Mouse (Mus musculus): ENCODE measurements around the gene Farp2.

Gene Farp2

DNA sequence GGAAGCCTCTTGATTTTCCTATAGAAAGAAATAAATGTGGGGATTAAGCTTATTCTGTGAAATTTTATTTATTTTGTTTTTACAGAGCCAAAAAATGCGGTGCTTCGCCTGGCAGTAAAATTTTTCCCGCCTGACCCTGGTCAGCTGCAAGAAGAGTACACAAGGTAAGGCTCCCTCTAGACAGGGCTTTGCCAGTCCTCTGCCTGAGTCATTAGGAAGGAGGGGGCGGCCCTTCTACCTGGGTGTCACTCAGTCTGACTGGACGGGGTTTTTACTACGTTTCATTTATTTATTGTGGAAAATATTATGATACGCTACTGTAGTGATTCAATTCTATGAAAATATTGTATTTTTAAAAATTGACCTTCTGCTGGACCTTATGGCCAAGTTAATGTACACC lies 51.3 kb downstream of the Farp2 start:
- DNase-seq (ENCODE audit: low spot score in 2 of 2): no peak

DNA sequence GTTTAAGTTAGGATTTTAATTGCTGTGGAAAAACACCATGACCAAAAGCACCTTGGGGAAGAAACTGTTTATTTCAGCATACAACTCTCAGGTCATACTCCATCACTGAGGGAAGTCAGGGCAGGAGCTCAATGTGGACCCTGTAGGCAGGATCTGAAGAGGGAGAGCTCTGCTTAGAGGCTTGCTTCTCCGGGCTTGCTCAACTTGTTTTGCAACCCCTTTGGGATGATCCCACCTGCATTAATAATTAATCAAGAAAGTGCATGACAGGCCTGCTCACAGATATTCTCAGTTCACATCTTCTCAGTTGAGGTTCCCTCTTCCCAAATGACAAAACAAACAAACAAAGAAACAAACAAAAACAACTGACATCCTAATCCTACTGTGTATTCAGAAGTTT lies 51.8 kb downstream of the Farp2 start:
- no peak for DNase-seq (ENCODE audit: low spot score in 2 of 2)

DNA sequence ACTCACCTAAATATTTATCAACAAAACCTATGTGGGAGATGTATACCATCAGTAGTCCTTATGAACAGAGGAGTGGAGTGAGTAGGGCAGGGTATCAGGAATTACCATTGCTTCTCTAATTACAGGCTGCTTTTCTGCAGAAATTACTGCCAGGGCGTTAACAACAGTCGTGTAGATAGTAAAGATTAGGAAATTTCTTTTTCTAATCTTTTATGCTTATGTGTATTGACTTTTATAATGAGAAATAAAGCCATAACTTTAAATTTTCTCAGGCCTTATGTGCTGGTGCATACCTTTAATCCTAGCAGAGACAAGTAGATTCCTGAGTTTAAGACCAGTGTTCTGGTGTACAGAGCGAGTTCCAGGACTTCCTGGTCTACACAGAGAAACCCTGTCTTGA lies 52.9 kb downstream of the Farp2 start:
- DNase-seq (ENCODE audit: low spot score in 2 of 2): no peak

DNA sequence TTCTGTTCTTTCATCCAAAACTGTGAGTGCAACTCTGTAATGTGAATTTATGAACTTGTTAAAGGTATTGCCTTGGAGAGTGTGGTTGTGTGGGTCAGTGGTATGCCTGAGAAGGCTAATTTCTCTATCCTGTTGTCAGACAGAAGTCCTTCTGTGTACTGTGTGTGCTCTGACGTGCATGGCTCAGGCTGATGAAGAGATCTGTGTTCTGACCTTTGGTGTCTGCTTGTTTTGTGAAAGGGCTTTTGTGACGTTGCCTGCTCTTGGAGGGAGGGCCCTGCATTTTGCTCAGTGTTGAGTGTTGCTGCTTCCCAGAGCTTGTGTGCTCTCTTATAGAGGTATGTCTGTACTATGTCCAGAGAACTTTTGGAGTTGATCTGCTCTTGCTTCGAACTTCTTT lies 55.1 kb downstream of the Farp2 start:
- DNase-seq (ENCODE audit: low spot score in 2 of 2): no peak

GRCm38 (mm10) chr1:93567717-93568497 lies 56.0 kb downstream of the Farp2 start:
- no peak for DNase-seq (ENCODE audit: low spot score in 2 of 2)

GRCm38 (mm10) chr1:93577066-93577465 lies 65.2 kb downstream of the Farp2 start:
- DNase-seq (ENCODE audit: low spot score in 2 of 2): no peak

GRCm38 (mm10) chr1:93577861-93578260 lies 66.0 kb downstream of the Farp2 start:
- no peak for DNase-seq (ENCODE audit: low spot score in 2 of 2)

DNA sequence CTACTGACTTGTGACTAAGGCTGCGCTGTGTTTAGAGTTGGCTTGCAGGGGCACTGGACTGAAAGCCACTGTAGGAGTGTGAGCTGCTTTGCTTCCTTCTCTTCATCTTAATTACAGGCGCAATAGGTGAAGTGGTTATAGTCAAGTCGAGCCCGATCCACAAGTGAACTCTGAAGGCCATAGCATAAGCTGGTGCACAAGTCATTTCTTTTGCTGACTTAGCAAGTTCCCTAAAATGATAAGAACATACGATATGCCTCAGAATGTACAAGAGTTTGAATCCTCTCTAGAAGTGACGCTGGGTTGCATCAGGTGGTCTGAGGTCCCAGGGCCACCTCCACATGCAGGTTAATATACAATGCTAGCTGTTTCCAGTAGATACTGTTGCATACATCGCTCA lies 69.7 kb downstream of the Farp2 start:
- no peak for DNase-seq (ENCODE audit: low spot score in 2 of 2)

DNA sequence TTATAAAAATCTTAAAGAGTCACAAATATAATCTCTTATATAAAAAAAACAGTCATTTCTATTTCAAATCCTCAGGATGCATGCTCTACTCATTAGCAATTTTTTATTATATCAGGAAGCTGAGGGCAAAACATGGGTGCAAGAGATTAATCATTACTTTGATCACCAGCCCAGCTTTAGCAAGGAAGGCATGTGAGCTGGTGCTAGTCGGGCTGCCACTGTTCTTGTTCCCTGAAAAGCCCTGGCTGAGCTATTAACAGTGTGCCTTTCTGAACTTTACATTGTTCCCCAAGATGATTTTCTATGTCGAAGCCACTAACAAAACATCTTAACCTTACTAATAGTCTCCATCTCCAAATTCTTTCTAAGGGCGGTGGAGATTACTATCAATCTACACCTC lies 76.5 kb downstream of the Farp2 start:
- no peak for DNase-seq (ENCODE audit: low spot score in 2 of 2)

DNA sequence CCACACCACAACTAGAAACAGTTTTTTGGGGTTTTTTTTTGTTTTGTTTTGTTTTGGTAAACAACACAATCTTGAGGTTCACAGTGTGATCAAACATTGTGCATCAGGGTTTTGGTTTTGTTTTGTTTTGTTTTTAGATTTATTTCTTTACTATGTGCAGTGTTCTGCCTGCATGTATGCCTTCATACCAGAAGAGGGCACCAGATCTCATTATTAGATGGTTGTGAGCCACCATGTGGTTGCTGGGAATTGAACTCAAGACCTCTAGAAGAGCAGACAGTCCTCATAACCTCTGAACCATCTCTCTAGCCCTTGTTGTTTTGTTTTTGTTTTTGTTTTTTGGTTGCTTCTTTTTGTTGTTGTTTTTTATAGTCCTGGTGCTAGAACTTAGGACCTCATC lies 82.1 kb downstream of the Farp2 start:
- no peak for DNase-seq (ENCODE audit: low spot score in 2 of 2)

GRCm38 (mm10) chr1:93595916-93596315 lies 84.0 kb downstream of the Farp2 start:
- no peak for DNase-seq (ENCODE audit: low spot score in 2 of 2)

GRCm38 (mm10) chr1:93602911-93603310 lies 91.0 kb downstream of the Farp2 start:
- DNase-seq (ENCODE audit: low spot score in 2 of 2): no peak

DNA sequence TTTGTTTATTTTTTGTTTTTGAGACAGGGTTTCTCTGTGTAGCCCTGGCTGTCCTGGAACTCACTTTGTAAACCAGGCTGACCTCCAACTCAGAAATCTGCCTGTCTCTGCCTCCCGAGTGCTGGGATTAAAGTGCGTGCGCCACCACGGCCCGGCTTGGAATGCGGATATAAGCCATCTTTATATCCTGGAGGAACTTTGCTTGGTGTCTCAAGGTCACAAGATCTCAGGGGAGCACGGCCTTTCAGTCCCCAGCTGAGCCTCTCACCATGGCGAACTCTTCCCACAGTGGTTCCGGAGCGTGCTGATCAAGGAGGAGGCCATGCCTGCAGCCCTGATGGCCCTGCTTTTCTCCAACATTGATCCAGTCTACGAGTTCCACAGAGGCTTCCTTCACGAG lies 92.0 kb downstream of the Farp2 start:
- no peak for DNase-seq (ENCODE audit: low spot score in 2 of 2)

- DNase-seq (ENCODE audit: low spot score in 2 of 2): no peak
These were observed 95.5 kb downstream of the Farp2 start for GRCm38 (mm10) chr1:93607090-93608083.

GRCm38 (mm10) chr1:93608696-93609245 lies 96.9 kb downstream of the Farp2 start:
- no peak for DNase-seq (ENCODE audit: low spot score in 2 of 2)

DNA sequence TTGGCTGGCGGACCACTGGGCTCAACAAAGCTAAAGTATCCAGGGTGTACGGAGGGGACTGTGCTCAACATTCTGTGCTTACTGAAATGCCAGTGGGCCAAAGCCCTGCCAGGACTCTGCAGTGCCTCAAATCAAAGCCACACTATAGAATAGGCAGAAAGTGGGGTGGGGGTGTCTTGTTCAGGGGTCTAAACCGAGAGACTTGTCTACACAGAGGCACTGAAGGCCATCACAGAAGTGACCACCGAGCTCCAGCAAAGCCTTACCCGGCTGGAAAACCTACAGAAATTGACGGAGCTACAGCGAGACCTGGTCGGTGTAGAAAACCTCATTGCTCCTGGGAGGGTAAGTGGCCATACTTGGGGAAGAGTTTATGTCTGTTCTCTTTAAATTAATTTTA lies 97.9 kb downstream of the Farp2 start:
- DNase-seq (ENCODE audit: low spot score in 2 of 2): no peak

DNA sequence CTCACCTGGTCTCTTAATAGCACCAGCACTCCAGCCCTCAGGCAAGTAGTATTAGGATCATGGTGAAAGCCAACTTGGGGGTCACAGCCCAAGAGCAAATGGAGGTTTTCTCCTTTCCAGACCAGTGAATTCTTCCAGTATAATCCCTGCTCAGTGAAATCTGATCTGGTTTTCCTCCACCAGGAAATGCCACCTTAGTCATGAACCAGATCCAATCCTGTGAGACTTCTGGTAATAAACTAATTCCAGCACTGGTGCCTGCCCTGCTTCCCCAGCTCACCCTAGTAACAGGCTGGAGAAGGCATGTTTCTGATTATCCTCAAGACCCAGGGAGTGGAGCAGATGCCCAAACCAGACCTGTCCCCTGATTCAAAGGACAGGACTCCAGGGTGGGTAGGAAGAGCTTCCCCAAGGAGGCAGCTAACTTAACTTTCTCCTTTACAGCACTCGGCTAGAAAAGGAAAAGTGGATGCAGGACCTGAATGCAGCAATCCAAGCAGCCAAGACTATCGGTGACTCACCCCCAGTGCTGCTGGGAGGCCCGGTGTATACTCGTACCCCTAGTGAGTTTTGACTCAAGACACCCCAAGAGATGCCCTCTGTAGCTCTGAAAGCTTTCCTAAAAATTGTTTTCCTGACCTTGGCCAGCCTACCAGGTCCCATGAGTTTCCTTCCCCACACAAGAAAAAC lies 106.3 kb downstream of the Farp2 start:
- DNase-seq (ENCODE audit: low spot score in 2 of 2): no peak

DNA sequence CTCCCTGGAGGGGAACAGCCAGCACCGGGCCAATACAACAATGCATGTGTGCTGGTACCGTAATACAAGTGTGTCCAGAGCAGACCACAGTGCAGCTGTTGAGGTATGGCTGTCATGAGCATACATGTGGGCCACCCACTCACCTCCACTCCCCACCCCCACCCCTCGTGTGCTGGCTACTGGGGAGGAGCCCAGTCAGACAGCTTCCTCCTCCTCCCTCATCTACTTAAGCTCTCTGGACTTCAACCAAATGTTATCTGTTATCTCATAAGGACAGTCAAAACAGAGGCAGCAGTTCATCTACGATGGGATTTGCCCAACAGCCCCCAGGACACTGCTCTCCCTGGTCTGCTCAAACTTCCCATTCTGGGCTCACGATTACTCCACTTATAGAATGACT lies 107.1 kb downstream of the Farp2 start:
- DNase-seq (ENCODE audit: low spot score in 2 of 2): no peak

- DNase-seq (ENCODE audit: low spot score in 2 of 2): no peak
These were observed 112.6 kb downstream of the Farp2 start for GRCm38 (mm10) chr1:93624502-93624901.

- DNase-seq (ENCODE audit: low spot score in 2 of 2): no peak
These were observed 118.9 kb downstream of the Farp2 start for GRCm38 (mm10) chr1:93630796-93631195.

DNA sequence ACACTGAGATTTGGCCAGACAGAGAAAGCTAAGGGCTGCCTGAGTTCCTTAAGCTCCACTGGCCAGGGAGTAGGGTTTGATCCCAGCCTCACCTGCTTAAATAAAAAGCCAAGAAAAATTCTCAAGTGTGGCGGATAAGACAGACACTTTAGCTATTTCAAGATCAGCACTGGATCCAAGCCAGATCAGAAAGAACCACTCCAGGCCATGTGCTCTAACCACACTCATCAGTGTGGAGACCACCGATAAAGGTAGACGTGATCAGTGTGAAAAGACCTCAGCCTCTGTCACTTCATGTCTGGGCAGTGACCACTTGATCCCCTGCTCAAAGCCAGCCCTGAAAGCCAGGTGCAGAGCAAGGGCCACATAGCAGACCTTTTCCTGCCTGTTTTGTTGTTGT lies 120.8 kb downstream of the Farp2 start:
- DNase-seq (ENCODE audit: low spot score in 2 of 2): no peak

DNA sequence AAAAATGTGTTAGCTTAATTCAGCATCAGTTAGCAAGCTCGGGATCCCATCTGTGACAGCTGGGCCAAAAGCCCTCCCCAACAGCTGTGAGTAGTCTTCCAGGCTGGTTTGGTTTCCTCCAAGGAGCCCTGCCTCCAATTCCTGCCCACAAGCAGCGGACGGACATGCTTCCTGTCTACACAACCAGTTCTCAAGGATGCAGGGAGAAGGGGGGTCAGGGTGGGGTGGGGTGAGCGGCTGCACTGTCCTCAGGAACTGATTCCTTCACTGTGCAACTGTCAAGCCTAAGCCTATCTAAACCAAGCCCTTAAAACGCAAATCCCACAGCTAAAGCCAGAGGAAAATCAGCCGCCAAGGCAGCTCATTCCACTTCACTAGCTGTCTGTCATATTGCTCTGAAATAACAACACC lies 122.6 kb downstream of the Farp2 start:
- peak in 1 of 2 experiments; percentile 30 for DNase-seq (ENCODE audit: low spot score in 2 of 2)

Measured in frontal cortex, postnatal 25 days (tissue).